Mouse (Mus musculus) kidney, adult 18-20 months (tissue): ENCODE measurements at regions not wholly inside any gene's neighbourhood (a gene's known extent, or its start where the extent isn't known, plus 50 kb on each side); places are given as distances from the start of the nearest gene placed in this dataset.
A peak's percentile ranks its signal among the peaks of the same experiment; 100 is the strongest.
"Not testable (repeated sequence)": the region's sequence is repeated elsewhere in the genome, so short reads cannot be mapped to it uniquely, and the experiment has no call there.

Source experiments
- DNase-seq: peaks from one replicate; pipeline ENCODE4 v3.0.0; 2021

DNA sequence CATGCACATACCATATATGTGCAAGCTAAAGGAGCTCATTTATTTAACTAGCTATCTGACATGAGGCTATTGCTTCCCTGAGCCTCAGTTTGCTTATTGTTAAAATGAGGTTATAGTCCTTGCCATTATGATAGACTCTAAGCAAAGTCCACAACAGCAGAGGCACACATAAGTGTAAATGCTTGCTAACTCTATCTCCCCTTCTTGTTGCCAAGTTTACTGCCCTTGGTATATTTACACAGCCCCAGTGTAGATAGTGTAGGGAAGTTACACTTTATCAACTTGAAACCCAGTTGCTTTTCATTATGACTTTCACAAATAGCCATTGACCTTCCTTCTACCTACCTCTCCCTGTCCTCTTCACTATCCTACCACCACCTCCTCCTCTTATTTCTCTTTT lies 782.6 kb upstream of the Agtr1b start:
- DNase-seq: no peak

GRCm38 (mm10) chr3:21128821-21129504 lies 762.0 kb upstream of the Agtr1b start:
- DNase-seq: no peak

DNA sequence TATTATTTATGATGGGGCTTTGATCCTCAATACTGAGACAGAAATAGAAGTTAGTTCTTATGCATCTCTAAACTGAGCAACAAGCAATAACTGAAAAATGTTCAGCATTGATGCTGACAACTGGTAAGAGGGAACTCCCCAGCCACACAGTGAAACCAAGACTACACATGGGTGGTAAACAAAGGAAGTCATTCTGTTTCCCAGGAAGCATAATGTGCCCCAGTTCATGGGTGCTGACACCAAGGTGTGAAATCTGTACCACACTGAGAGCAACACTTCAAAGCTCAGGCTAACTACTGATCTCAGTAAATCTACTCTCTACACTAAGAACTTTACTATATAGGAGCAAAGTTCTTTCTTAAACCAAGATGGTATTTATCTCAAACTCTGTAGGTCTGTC lies 759.2 kb upstream of the Agtr1b start:
- DNase-seq: no peak

DNA sequence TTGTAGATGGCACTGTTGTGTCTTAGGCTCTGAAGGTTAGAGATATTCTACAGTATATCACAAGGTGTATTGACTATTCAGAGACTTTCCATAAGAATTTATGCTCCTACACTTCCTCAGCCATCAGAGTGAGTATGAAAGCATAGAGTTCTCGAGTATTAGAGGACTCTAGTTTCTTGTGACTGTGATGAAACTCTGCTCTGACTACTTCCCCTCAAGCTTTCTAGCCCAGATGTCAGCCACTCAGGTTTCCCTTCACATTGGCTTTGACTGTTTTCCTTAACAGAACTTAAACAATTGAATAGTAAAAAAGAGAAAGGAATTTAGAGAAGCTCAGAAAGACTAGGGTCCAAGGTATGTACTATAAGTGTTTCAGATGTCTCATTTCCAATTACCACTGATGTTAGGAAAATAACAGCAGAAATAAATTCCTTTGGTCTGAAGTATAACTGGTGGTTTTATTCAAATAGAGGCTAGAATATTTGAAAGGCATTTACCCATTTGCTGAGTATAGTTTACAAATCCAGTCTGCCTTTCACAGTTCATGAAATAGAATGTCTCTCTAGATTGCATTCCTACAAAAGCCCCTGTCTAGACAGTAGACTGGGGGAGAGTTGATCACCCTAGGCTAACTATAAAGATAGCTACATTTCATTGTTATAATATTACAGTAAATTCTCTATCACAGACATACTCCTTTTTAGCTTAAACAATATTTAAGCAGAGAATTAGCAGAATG lies 751.4 kb upstream of the Agtr1b start:
- no peak for DNase-seq

GRCm38 (mm10) chr3:21111735-21112518 lies 745.0 kb upstream of the Agtr1b start:
- no peak for DNase-seq

DNA sequence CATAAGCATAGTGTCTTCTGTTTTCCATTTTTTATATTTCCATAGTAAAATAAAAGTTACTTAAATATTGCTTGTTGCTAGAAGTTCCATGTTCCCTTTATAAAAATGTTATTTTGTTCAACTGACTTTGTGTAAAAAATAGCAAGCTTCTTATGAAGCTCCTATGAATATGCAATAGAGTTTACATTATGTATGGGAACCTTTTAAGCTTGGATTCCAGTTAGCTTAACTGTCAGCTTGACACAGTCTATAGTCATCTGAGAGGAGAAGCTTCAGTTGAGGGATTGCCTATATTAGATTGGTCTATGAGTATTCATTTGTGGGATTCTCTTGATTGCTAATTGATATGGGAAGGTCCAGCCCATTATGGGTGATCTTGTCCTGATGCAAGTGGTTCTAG lies 723.2 kb upstream of the Agtr1b start:
- no peak for DNase-seq

- no peak for DNase-seq
These were observed 719.4 kb upstream of the Agtr1b start for GRCm38 (mm10) chr3:21086426-21086825.

- DNase-seq: no peak
These were observed 710.6 kb upstream of the Agtr1b start for GRCm38 (mm10) chr3:21077548-21077947.

DNA sequence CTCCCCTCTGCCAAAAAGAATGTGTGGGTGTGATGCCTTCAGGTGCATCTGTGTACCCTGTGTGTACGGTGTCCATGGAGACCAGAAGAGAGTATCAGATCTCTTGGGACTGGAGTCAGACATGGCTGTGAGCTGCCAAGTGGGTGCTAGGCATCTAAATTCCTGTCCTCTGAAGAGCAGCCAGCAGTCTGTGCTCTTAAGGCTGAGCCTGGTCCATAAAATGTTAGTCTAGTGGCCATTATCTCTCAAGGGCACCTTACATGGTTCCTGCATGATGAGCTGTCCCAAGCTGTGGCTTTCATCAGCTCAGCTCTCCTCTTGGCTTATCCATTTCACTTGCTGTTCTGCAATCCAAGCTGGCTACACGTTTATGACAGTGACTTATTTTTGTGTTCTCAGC lies 686.4 kb upstream of the Agtr1b start:
- not testable (repeated sequence) for DNase-seq

GRCm38 (mm10) chr3:21049365-21049764 lies 682.4 kb upstream of the Agtr1b start:
- DNase-seq: not testable (repeated sequence)

GRCm38 (mm10) chr3:21045981-21046380 lies 679.0 kb upstream of the Agtr1b start:
- DNase-seq: no peak

DNA sequence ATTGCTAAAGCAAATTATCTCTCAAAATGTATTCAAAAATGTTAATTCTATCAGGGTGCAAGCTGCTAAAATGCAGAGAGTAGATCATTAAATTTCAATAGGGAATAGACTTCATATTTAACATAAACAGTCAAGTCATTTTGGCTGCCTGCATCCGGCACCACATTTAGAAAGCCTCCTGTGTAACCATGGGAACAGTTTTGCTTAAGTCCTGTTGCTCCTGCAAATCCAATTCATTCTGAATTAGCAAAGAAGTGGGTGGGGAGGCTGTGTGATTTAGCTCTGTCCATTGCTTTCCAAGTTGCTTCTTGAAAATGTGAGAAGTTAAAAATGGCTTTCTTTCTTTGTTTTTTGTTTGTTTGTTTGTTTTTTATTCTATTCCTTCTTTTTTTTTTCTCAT lies 658.9 kb upstream of the Agtr1b start:
- DNase-seq: no peak

DNA sequence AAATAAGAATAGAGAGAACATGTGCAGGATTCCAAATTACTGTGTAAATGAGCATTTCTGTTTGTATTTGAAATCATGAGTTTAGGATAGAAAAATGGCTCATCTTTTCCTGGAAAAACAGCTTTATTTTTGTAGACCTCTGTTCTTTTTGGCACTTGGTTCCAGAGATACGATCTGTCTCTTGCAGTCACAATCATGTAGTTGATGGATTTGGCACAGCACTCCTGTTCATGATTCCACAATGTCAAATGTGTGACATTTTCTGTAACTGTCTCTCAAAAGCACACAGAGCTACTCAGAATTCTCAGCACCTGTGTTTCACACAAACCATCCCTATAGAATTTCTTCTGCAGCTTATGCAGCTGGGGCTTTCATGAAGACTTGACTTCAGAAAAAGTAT lies 654.0 kb upstream of the Agtr1b start:
- DNase-seq: no peak

GRCm38 (mm10) chr3:21020297-21020696 lies 653.3 kb upstream of the Agtr1b start:
- DNase-seq: no peak

DNA sequence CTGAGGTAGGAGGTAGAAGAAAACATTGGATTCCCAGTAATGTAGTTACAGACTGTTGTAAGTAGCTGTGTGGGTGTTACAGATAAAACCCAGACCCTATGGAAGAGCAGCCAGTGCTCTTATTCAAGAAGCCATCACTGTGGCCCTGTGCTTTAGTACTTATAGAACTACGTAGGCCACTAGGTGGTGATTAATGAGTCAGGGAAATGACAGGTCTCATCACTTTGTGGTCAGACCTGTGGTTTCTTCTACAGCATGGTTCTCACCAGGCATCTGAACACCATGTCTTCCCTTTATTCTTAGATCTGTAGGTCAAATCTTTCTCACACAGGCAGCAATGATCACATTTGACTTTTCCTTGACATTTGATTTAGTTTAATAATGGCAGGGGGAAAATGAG lies 642.7 kb upstream of the Agtr1b start:
- no peak for DNase-seq

- no peak for DNase-seq
These were observed 631.3 kb upstream of the Agtr1b start for GRCm38 (mm10) chr3:20998295-20998694.

DNA sequence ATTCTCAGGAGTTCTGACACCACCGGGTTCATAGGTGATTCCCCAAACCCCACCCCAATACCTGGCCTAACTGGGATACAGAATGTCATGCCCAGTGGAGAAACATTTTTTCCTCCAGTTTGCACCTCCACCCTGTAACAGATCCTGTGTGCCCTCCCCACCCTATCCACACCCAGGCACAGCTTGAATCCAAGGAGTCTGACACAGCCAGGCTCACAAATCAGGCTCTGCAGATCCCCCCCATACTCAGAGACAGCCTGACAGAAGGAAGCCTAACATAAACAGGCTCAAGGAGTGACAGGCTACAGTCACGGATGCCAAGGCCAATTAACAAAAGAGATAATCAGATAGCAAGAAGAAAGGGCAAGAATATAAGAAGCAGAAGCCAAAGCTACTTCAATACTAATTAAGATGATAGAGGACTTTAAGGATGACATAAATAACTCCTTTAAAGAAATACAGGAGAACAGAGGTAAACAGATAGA lies 622.6 kb upstream of the Agtr1b start:
- DNase-seq: no peak

- DNase-seq: no peak
These were observed 620.0 kb upstream of the Agtr1b start for GRCm38 (mm10) chr3:20986942-20987341.

DNA sequence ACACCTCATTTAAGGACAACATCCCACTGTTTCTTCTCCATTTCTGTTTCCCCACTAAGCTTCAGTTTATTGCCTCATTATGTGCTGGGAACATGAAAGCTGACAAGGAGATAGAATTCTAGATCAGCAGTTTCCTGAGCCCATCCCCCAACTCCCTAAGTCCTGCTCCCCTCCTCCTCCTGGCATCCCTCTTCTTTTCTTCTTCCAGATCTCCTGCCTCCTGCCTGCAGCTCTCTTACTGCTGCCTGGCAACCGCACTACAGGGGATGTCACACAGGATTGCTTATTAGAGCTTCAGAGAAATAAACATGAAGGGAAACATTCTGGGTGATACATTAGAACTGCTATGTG lies 619.4 kb upstream of the Agtr1b start:
- no peak for DNase-seq

- DNase-seq: peak; percentile 18
These were observed 618.9 kb upstream of the Agtr1b start for GRCm38 (mm10) chr3:20985682-20986376.

DNA sequence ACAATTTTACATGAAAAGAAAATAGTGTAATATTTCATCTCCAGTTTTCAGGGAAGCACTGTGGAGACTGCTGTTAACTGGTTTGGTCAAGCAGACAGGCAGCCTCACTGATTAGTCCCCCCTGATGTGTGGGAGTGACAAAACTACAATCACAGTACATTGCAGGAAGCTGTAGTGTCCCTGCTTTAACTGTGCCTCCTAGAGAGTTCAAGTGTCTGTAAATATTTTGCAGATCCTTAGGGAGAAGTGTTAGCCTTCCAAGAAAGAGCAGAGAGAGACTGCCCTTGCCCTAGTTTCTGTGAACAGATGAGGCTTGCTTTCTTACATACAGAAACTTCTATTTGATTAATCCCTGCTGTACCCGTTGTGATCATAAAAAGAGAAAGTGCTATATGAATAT lies 617.2 kb upstream of the Agtr1b start:
- DNase-seq: no peak

- DNase-seq: no peak
These were observed 606.1 kb upstream of the Agtr1b start for GRCm38 (mm10) chr3:20973077-20973476.
